Mouse (Mus musculus) megakaryocyte, embryonic 14.5 days (primary cell): Measurements from ENCODE around the gene Dusp1.

ENCODE experiments used
- FLI1 ChIP-seq: IDR thresholded peaks from 2 replicates; pipeline ENCODE4 v1.6.1; 2012; ENCODE audit warnings: low read length, inconsistent platforms, mixed read lengths
- GATA1 ChIP-seq: IDR thresholded peaks from 3 replicates; pipeline ENCODE4 v1.6.1; 2012; ENCODE audit warnings: mixed read lengths, low read length, inconsistent platforms, borderline replicate concordance

GRCm38 (mm10) chr17:26458049-26458448 is 103.9 kb downstream of the Dusp1 start:
- TF ChIP-seq GATA1 (no peak), FLI1 (no peak)
